Mouse (Mus musculus) thymus, postnatal 10 days (tissue): ENCODE measurements around the gene Prickle2.

Experiments
- DNase-seq, 2 experiments: peaks; one replicate each; pipeline ENCODE4 v3.0.0; 2021; ENCODE audit warnings: low spot score in 2 of 2

Prickle2 gene

GRCm38 (mm10) chr6:92383196-92383782 is 322.7 kb downstream of the Prickle2 start:
- DNase-seq = no peak

GRCm38 (mm10) chr6:92381085-92381484 is 324.9 kb downstream of the Prickle2 start:
- no peak for DNase-seq

DNA sequence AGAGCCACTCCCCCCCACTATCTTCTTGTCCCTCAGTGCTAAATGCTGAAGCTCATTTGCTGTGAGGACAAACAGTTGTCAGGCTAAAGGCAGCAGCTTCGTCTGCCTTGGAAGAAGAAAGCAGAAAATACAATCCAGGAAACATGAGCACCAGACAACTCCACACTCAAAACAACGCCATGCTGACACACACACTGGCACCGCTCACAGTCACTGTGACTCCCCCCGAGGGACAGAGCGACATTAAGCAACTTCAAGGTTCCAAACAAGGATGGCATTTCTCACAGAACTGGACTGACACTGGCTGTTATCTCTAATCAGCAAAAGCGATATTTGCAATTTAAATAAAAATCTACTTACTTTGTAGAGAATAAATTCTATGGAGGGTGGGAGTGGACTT is 331.1 kb downstream of the Prickle2 start:
- DNase-seq = no peak

- DNase-seq = no peak
Measured at GRCm38 (mm10) chr6:92370896-92371295, 335.1 kb downstream of the Prickle2 start.

DNA sequence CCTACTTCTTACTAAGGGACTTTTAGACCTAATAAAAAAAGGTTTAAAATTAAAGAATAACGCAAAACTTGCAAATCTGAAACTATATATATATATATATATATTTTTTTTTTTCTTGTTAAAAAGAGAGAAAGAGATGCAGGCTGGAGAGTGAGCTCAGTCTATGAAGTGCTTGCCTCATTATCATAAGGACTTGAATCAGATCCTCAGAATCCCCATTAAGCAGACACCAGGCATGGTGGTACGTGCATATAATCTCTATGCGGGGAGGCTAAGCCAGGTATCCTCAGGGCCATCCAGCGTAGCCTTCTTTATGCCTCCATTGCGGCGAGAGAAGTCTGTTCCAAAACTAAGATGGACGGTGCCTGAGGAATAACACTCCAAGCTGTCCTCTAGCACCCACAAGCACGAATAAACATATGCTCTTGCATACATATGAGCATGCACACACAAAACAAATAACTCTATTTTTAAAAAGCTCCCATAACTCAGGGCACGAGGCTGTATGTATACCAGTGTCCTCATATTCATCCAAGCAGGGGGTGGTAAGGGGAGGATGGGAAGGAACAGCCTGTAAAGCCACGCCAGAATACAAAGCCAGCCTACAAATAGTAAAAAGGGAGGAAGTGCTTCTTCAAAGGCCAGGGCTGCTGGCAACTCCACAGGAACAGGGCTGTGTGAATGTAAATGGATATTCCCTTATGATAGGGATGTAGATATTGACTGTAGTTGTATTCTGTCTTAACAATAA is 358.5 kb downstream of the Prickle2 start:
- DNase-seq = no peak

DNA sequence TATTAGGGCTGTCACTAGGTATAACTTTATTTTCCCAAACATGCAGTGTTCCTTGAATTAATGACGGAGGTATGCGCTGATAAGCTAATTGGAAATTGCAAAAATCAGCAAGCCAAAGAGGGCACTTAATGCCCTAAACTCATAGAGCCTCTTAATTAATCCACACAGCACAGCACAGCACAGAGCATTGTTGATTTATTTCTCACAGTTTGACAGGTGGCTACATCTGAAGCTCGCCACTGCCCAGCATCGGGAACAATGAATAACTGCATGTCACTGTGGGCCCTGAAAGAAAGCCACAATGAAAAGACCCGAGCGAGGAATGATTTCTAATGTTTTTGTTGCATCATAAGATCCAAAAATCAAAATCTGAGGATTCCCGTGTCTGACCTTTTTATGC is 359.2 kb downstream of the Prickle2 start:
- no peak for DNase-seq

GRCm38 (mm10) chr6:92345151-92345550 is 360.8 kb downstream of the Prickle2 start:
- no peak for DNase-seq

DNA sequence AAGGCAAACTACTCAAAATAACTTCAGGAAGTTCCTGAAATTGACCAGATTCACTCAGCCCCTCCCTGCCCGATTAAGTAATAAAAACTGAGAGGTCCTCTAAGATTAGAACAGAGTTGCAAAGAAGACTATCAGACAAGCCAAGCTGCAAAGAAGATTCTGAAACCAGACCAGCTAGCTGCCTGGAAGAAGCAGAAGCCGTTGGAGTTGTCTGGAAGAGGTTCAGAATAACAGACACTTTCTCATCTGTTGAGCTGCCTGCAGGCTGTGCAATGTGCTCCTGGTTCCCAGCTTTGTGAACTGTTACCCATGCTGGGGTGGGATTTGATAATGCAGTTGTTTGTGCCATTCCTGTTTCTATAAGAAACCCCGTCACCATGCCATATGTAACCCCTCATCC is 361.4 kb downstream of the Prickle2 start:
- no peak for DNase-seq
